Mouse (Mus musculus): ENCODE results near the gene Il9. TPM values are rescaled to one million over a fixed set of nuclear protein-coding genes. Genes with fewer than 3 reads are reported as not detected.

The Il9 gene
- total RNA-seq, 2 experiments from 2014 or later, result not detected

DNA sequence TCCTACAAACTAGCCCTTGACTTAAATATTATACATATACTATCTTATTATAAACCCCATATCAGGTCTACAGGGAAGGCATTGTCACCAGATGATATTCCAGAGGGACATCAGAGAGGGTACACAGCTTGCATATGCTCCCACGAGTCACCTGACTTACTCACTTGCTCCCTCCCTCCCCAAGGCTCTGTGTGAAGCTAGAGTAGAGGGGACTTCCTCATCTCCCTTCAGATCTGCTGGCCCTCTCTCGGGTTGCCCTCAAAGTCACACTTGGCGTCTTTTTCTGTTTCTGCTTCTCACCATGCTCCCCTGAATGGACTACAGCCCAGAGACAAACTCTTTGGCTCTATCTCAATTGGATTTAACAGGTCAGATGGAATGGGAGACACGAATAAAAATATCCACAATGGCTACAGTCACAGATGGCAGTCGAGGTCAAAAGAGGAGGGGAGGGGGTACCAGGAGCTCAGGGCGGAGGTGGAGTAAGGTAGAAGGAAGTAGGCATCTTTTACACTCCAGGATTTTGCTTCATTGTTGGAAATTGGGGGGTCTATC, 19.9 kb upstream of the Il9 start:
- H3K4me3 ChIP-seq, result no peak overlapping the region
- no peak for DNase-seq
- no peak overlapping the region for H3K27ac ChIP-seq
- intact Hi-C loops (cut with DNase I), result no loop called here
- TF ChIP-seq CTCF (IDR thresholded peaks at IDR 0.05), result no peak

DNA sequence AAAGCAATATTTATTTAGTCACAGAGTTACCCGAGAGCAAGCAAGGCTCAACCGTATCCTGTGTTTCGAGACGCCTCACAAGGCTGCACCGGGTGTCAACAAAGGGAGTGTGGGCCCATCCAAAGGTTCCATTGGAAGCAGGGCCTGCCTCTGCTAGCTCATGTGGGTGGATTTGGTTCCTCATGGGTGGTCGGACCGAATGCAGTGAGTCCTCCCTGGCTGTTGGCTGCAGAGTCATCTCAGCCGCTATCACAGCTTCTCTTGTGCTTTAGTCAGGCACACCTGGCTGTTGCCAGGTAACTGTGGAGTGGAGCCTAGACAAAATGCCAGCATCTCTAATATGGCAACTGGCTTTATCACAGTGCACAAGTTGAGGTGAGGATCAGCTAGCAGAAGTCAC, 18.6 kb upstream of the Il9 start:
- Histone ChIP-seq H3K4me3 (no peak overlapping the region), H3K27ac (no peak overlapping the region)
- intact Hi-C loops (cut with DNase I), result no loop called here
- TF ChIP-seq CTCF (IDR thresholded peaks at IDR 0.05), result no peak
- no peak for DNase-seq

DNA sequence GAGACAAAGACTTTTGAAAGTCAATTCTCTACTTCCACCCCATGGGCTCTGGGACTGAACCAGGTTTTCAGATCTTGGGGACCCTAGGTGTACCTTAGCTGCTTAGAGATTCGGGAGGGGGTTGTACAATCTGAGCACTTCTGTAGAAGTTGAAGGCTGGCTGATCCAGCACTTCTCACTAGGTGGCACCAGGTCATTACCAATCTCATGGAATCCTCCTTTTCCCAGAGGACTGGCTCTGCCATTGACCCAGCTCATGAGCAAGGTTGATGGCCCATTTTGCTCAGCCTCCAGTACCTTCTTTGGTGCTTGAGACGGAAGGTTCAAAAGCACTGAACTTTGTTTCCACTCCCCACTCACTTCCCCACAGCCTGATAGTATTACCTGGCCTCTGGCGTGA, 18.1 kb upstream of the Il9 start:
- DNase-seq, result no peak
- intact Hi-C loops (cut with DNase I), result no loop called here
- no peak overlapping the region for H3K27ac ChIP-seq
- no peak overlapping the region for H3K4me3 ChIP-seq
- TF ChIP-seq CTCF (IDR thresholded peaks at IDR 0.05), result peak; percentile 31

DNA sequence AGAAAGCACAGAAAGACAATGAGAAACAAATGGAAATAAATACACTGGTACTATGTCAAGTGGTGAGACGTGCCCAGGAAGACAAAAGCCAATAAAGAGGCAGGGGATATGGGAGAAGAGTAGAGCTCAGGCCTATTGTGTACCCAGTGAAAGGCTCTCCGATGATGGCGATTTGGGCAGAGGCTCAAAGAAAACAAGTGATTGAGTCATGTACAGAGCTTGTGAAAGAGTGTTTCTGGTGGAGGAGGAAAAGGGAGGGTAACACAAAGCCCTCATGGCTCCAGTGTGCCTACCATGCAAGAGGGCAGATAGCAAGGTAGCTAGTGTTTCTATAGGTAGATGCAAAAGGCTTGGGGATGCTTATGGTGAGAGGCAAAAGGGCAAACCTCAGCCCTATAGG, 12.4 kb upstream of the Il9 start:
- TF ChIP-seq CTCF (IDR thresholded peaks at IDR 0.05), result no peak
- Histone ChIP-seq H3K27ac (no peak overlapping the region), H3K4me3 (no peak overlapping the region)
- no peak for DNase-seq
- intact Hi-C loops (cut with DNase I), result no loop called here

DNA sequence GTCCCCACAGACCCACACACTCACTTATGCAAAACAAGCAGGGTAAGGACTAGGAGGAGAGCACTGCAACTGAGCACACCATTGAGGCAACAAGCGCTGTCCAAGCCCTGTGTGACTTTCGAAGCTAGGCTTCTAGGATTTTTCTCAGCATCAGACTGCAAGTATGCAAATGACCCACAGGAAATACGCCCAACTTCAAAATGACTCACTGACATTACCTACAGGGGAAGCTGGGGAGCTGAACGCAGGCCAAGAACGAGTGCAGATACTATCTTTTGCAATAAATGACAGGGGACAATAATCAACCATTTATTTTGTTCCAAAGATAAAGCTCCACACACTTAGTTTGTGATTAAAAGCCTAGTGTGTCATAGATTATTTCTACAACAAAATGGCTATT, 6.0 kb upstream of the Il9 start:
- intact Hi-C loops (cut with DNase I), result no loop called here
- no peak for TF ChIP-seq CTCF (IDR thresholded peaks at IDR 0.05)
- DNase-seq, result no peak

DNA sequence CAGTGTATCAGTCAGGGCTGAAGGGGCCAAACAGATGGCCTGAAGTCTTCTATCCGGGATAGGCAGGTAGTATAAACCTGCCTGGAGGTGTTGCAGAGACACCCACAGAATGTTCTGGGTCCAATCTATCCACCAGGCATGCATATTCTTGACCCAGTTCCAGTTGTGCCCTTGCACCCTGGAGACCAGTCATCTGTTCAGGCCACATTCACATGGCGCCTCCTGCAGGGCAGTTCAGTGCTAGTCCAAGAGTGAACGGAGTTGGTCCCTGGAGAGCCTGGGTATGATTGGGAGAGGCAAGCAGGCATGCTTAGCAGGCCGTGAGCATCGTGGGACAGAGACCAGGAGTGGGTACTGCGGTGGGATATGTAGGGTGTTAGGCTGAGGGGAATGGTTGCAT, 4.0 kb downstream of the Il9 start:
- H3K27ac ChIP-seq, result no peak overlapping the region
- no peak for DNase-seq
- H3K4me3 ChIP-seq, result no peak overlapping the region
- TF ChIP-seq CTCF (IDR thresholded peaks at IDR 0.05), result no peak
- intact Hi-C loops (cut with DNase I), result loop anchor here (5.0 to 10.0 kb wide), 3 partner anchors 77 to 784 kb away; no protein-coding TSS in a partner anchor

More for the DNA sequence above, 6.0 kb upstream of the Il9 start:
- no peak overlapping the region for H3K27ac ChIP-seq
- H3K4me3 ChIP-seq, result no peak overlapping the region

DNA sequence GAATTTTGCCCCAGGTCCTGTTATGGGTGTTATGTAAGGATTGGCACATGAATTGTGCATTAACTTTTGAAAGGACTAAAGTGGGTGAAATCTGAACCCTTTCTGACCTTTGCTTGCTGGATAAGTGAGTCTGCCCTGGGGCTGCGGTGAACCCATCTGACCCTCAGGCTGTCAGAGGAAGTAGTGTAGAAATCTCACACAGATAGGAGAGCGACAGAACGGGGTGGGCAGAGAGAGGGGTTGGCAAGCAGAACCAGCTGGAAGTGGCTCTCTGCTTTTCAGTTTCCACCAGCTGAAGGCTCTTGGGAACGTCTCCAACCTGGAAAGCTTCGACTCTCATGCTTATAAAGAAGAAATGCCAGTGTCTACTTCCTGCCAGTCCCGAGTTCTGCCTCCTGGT, 4.8 kb downstream of the Il9 start:
- Histone ChIP-seq H3K4me3 (peak overlapping the region; percentile 2; the same call in 1 of the 2 replicates), H3K27ac (no peak overlapping the region)
- intact Hi-C loops (cut with DNase I), result loop anchor here (5.0 to 10.0 kb wide), 3 partner anchors 78 to 785 kb away; no protein-coding TSS in a partner anchor
- peak; percentile 31 for DNase-seq
- no peak for TF ChIP-seq CTCF (IDR thresholded peaks at IDR 0.05)

DNA sequence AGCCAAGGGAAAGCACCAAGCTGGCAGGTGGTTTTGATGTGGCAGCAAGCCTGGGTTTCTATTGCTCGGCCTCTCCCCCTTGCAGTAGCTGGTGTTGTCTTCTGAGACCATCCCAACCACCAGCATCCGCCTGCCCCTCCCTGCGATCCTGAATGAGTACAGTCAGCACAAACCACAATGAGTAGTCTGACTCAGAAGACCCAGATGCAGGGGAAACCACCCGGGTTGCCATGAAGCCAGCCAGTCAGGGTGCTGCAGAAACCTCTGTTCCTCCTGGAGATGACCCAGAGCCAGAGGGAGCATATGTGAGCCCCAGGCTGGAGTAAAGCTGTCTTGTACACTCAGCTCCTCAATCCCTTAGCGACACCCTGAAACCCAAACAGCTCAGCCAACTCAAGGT, 5.3 kb downstream of the Il9 start:
- intact Hi-C loops (cut with DNase I), result loop anchor here (5.0 to 10.0 kb wide), 3 partner anchors 78 to 786 kb away; no protein-coding TSS in a partner anchor
- no peak for TF ChIP-seq CTCF (IDR thresholded peaks at IDR 0.05)

DNA sequence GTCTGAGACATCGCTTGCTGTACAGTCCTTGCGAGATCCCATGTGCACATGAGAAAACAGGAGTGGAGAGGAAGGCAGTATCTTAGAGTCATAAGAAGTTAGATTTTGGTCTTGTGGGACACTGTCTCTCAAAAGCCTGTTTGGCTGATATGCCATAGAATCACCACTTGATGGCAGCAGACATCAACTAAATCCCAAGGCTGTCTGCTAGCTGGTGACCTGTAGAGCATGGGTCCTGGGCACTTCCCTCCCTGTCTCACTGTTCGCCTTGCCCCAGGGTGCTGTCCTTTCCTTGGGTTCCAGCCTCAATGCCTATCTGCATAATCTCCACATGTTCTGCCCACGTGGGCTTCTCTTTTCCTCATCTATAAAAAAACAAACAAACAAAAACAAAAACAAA, 6.7 kb downstream of the Il9 start:
- peak; percentile 87 for TF ChIP-seq CTCF (IDR thresholded peaks at IDR 0.05)
- H3K27ac ChIP-seq, result no peak overlapping the region
- no peak overlapping the region for H3K4me3 ChIP-seq
- intact Hi-C loops (cut with DNase I), result loop anchor here (1.0 to 10.0 kb wide), 5 partner anchors 79 to 787 kb away; no protein-coding TSS in a partner anchor
- peak; percentile 37 for DNase-seq

More for the DNA sequence above, 5.3 kb downstream of the Il9 start:
- no peak for DNase-seq
- no peak overlapping the region for H3K4me3 ChIP-seq
- H3K27ac ChIP-seq, result no peak overlapping the region

DNA sequence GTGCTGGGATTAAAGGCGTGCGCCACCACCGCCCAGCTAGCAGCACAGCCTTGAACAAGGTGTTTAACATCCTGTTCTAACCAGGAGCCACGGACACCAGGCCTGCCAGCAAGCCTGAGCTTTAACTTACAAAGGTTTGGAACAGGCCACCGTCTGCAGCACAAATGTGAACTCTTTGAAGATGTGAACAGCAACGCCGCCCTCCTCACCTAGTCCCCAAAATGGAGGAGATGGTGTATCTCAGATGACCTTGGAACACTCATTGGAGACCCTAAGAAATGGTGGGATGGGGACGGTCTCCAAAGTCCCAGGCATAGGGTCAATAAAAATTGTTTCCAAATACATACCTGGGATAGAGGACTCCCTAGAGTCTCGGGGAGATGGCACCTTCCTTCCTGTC, 9.4 kb downstream of the Il9 start:
- H3K27ac ChIP-seq, result no peak overlapping the region
- no peak overlapping the region for H3K4me3 ChIP-seq
- DNase-seq, result no peak
- intact Hi-C loops (cut with DNase I), result loop anchor here (10.0 kb wide), 1 partner anchor 82 kb away; no protein-coding TSS in a partner anchor
- no peak for TF ChIP-seq CTCF (IDR thresholded peaks at IDR 0.05)

DNA sequence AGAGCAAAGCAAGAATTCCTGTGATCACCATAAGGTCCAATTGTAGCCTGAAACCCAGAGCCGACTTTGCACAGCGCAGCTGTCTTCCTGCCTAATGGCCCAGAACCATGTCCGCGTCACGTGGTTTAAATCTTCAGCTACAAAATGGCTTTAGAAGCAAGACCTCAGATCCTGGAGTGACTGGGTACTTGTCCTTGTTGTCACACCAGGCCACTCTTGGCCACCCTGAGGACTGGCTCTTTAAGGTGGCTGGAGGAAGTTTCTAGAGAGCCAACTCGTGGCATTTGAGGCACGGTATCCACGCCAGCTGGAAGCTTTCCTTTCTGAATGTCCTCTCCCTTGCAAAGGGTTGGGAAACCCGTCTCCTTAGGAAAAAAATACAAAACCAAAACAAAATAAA, 10.1 kb downstream of the Il9 start:
- intact Hi-C loops (cut with DNase I), result loop anchor here (10.0 kb wide), 1 partner anchor 83 kb away; no protein-coding TSS in a partner anchor
- TF ChIP-seq CTCF (IDR thresholded peaks at IDR 0.05), result no peak
- DNase-seq, result peak; percentile 77
- H3K4me3 ChIP-seq, result peak overlapping the region; percentile 45
- peak overlapping the region; percentile 28; the same call in 1 of the 2 replicates for H3K27ac ChIP-seq

DNA sequence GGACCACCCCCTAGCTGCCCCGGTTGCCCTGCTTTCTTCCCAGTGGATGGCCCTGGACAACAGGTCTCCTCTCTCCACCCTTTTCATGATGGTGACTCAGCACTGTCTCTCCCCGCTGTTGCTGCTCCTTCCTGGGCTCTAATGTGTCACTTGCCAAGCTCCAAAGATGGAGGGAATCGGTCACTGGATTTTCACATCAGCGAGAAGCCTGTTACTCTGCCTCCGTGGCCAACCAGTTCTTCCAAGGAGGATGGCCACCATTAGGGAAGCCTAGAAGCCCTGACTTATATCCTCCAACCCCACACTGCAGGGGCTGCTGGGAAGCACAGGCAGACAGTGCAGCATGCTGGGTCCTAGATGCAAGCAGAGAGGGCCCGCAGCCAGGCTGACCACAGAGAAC, 10.8 kb downstream of the Il9 start:
- intact Hi-C loops (cut with DNase I), result loop anchor here (10.0 kb wide), 1 partner anchor 84 kb away; no protein-coding TSS in a partner anchor
- TF ChIP-seq CTCF (IDR thresholded peaks at IDR 0.05), result no peak
- Histone ChIP-seq H3K4me3 (no peak overlapping the region; the same call in 1 of the 2 replicates), H3K27ac (no peak overlapping the region)
- DNase-seq, result no peak

DNA sequence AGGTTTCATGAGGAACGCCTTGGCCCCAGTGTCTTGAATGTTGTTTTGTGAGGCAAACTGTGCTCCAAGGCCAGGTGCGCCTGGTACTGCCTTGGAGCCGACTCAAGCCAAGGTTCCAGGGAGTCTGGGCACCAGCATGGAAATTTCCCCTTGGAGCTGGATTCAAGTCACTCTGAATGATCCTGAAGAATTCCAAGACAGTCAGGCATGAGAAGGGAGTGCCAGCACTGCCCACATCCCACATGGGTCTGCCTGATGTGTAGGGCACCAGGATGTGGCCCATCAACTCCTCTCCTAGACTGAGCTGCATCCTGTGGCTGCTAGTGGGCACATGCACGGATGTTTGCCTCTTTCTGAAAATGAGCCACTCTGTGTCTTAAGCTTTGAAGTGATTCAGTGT, 13.5 kb downstream of the Il9 start:
- DNase-seq, result no peak
- H3K4me3 ChIP-seq, result no peak overlapping the region
- no peak overlapping the region for H3K27ac ChIP-seq
- TF ChIP-seq CTCF (IDR thresholded peaks at IDR 0.05), result no peak
- intact Hi-C loops (cut with DNase I), result no loop called here

DNA sequence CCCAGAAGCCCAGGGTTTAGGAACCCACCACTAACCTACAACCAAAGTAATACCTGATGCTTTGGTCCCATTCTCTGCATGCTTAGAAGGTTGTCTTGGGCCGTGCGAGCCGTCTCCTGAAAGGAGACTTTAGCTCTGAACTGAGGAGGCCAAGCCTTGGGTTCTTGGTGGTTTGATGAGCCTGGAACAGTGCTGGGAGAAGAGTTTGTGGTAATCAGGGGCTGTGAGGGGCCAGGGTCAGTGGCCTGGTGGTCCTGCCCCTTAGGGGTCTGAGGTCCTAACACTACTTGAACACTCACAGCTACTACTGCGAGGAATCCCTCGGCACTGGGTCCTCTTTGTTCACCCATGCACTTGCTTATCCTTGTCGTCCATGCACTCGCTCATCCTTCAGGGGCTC, 14.3 kb downstream of the Il9 start:
- no peak for TF ChIP-seq CTCF (IDR thresholded peaks at IDR 0.05)
- no peak for DNase-seq
- Histone ChIP-seq H3K4me3 (no peak overlapping the region), H3K27ac (no peak overlapping the region)
- intact Hi-C loops (cut with DNase I), result no loop called here
